ENCODE assay signal across 26 mouse cellular contexts in the genomic region with DNA sequence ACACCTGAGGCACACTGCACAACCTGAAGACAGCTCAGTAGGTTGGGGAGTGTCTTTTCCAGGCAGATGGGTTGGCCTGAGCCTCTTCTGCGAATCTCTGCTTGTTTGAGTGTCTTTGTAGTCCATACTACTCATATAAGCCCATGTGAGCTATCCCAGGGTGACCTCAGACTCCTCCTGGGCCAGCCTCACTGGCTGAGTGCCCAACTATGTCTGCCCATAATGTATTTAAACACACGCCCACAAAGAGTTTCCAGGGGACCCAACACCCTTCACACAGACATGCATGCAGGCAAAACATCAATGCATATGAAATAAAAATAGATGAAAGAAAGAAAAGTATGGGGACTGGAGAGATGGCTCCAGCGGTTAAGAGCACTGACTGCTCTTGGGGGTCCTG. TPM values are rescaled to one million over a fixed set of nuclear protein-coding genes. Genes with fewer than 3 reads are reported as not detected.
A peak's percentile ranks its signal among the peaks of the same experiment; 100 is the strongest.
DNase-seq lines count a peak whose midpoint lies in the region; ATAC-seq and TF ChIP-seq lines count a peak whose summit lies in the region.
"Had no signal": no experiment of that assay in that cellular context is flagged by ENCODE, and none has a peak within 500 bp of the region (broad histone marks: within the 10 kb centered on the region; RNA-seq: fewer than 3 reads in every experiment).

No protein-coding gene starts in this region.

- no peak overlapping the region for H3K4me3 ChIP-seq in heart, postnatal 0 days (ENCODE audit: low read depth, low read length)
- no peak overlapping the region for H3K4me3 ChIP-seq in heart, embryonic 10.5 days
- H3K4me3 ChIP-seq in lung, embryonic 14.5 days (ENCODE audit: low read depth, low read length), result no peak overlapping the region
- no peak overlapping the region for H3K4me3 ChIP-seq in layer of hippocampus, adult 2 months
- H3K4me3 ChIP-seq: embryonic facial prominence, embryonic 12.5 days; forebrain, embryonic 12.5 days; heart, embryonic 12.5 days; hindbrain, embryonic 10.5 days had no signal

- H3K27ac ChIP-seq in heart, postnatal 0 days (ENCODE audit: low read depth), result peak overlapping the region; percentile 20; the same call in 1 of the 2 replicates
- H3K27ac ChIP-seq in heart, embryonic 10.5 days, result no peak overlapping the region
- H3K27ac ChIP-seq in lung, embryonic 14.5 days (ENCODE audit: low read depth), result no peak overlapping the region
- no peak overlapping the region for H3K27ac ChIP-seq in layer of hippocampus, adult 2 months
- H3K27ac ChIP-seq: embryonic facial prominence, embryonic 12.5 days; forebrain, embryonic 12.5 days; hindbrain, embryonic 10.5 days; hindbrain, embryonic 14.5 days had no signal

- TF ChIP-seq CTCF in heart, postnatal 0 days (IDR thresholded peaks at IDR 0.05; ENCODE audit: low read depth), result no peak
- TF ChIP-seq CTCF in lung, embryonic 14.5 days (IDR thresholded peaks at IDR 0.05; ENCODE audit: low read depth), result no peak
- TF ChIP-seq CTCF in layer of hippocampus, adult 2 months (conservative IDR thresholded peaks at IDR 0.05), result no peak

- 34% methylated on average over 3 of the region's 3 CpGs for WGBS in heart, postnatal 0 days
- WGBS in heart, embryonic 10.5 days, result 83% methylated on average over 3 of the region's 3 CpGs
- WGBS in lung, embryonic 14.5 days, result 58% methylated on average over 3 of the region's 3 CpGs

- H3K4me2 ChIP-seq in heart, postnatal 0 days (ENCODE audit: low read depth, low read length), result no peak overlapping the region
- H3K4me2 ChIP-seq in lung, embryonic 14.5 days, result no peak overlapping the region
- H3K4me2 ChIP-seq: embryonic facial prominence, embryonic 12.5 days; forebrain, embryonic 12.5 days; heart, embryonic 12.5 days; hindbrain, embryonic 14.5 days had no signal

- no peaks in the 10 kb centered on the region for H3K27me3 ChIP-seq in heart, postnatal 0 days (ENCODE audit: control insufficient read depth, insufficient read depth, low read length)
- H3K27me3 ChIP-seq in heart, embryonic 10.5 days (ENCODE audit: insufficient read depth, poor library complexity, severe bottlenecking), result no peaks in the 10 kb centered on the region
- H3K27me3 ChIP-seq in lung, embryonic 14.5 days (ENCODE audit: insufficient read depth, low read length), result no peaks in the 10 kb centered on the region
- H3K27me3 ChIP-seq: embryonic facial prominence, embryonic 12.5 days; forebrain, embryonic 12.5 days; heart, embryonic 12.5 days; Patski had no signal

- peak; percentile 37 for DNase-seq in heart, postnatal 0 days (ENCODE audit: low spot score)
- no peak for DNase-seq in heart, embryonic 10.5 days (ENCODE audit: low spot score)
- peak; percentile 65 for DNase-seq in lung, embryonic 14.5 days
- DNase-seq in lung, adult 18-20 months, result no peak
- peak; percentile 56 for DNase-seq in MN1 (ENCODE audit: low spot score)
- DNase-seq in layer of hippocampus, adult 2 months (ENCODE audit: low spot score in 2 of 2), result no peak
- no peak for DNase-seq in layer of hippocampus, postnatal 14 days (ENCODE audit: low spot score in 2 of 2)
- DNase-seq: adrenal gland, postnatal 25 days; B cell, adult 2 months; cerebellum, adult 8-10 months; cerebellum, postnatal 14 days; embryo, embryonic 11 days; gastrocnemius, postnatal 10 days; heart, adult 18-20 months; heart, postnatal 10 days had no signal

- no peak overlapping the region for H3K9ac ChIP-seq in heart, postnatal 0 days (replicated peaks; ENCODE audit: low read depth, low read length)
- no peak overlapping the region for H3K9ac ChIP-seq in lung, embryonic 14.5 days
- H3K9ac ChIP-seq: embryonic facial prominence, embryonic 12.5 days; forebrain, embryonic 12.5 days; heart, embryonic 12.5 days; hindbrain, embryonic 14.5 days had no signal

- TF ChIP-seq EP300 in heart, postnatal 0 days (IDR thresholded peaks at IDR 0.05; ENCODE audit: low read depth), result no peak

- no peak for ATAC-seq in heart, postnatal 0 days (ENCODE audit: insufficient read depth, low read depth)
- ATAC-seq in lung, embryonic 14.5 days (ENCODE audit: insufficient read depth), result no peak
- ATAC-seq: activated CD4-positive, CD25-positive, alpha-beta regulatory T cell, adult 4 months; CD4-positive, CD25-positive, alpha-beta regulatory T cell, adult 4 months; forebrain, embryonic 16.5 days; intestine, postnatal 0 days; Patski had no signal

- H3K36me3 ChIP-seq in heart, postnatal 0 days (replicated peaks; ENCODE audit: control insufficient read depth, insufficient read depth, low read length), result 0 out of 2 replicates have a peak, but pooled peaks cover 4% of the 10 kb centered on the region
- peaks cover 16% of the 10 kb centered on the region for H3K36me3 ChIP-seq in heart, embryonic 10.5 days
- peaks cover 4% of the 10 kb centered on the region; the same call in 1 of the 2 replicates for H3K36me3 ChIP-seq in lung, embryonic 14.5 days (ENCODE audit: insufficient read depth)

- H3K9me3 ChIP-seq in heart, postnatal 0 days (replicated peaks; ENCODE audit: control insufficient read depth, low read length), result no peaks in the 10 kb centered on the region
- no peaks in the 10 kb centered on the region for H3K9me3 ChIP-seq in heart, embryonic 10.5 days
- H3K9me3 ChIP-seq in lung, embryonic 14.5 days (ENCODE audit: low read depth, low read length), result no peaks in the 10 kb centered on the region
- H3K9me3 ChIP-seq: embryonic facial prominence, embryonic 12.5 days; forebrain, embryonic 12.5 days; G1E; heart, embryonic 12.5 days; hindbrain, embryonic 10.5 days had no signal

- H3K4me1 ChIP-seq in heart, postnatal 0 days (ENCODE audit: control insufficient read depth, insufficient read depth), result peaks cover 23% of the 10 kb centered on the region
- H3K4me1 ChIP-seq in heart, embryonic 10.5 days, result peaks cover 13% of the 10 kb centered on the region
- 0 out of 2 replicates have a peak, but pooled peaks cover 3% of the 10 kb centered on the region for H3K4me1 ChIP-seq in lung, embryonic 14.5 days (ENCODE audit: insufficient read depth)

RNA-seq across cellular contexts. Expression of a gene that starts 26.1 kb away (rescaled TPM):
- total RNA-seq in heart, postnatal 0 days (2014; rRNA removed; ENCODE audit: low replicate concordance), result 41.9 and 59.4 TPM in 2 replicates
- polyA plus RNA-seq in heart, postnatal 0 days (2015; fragmentation: Nextera tagmentation; extraction: Ambion mirVana), result 29.0 and 29.9 TPM in 2 replicates
- polyA plus RNA-seq in heart, embryonic 10.5 days (2016; fragmentation: Nextera tagmentation; extraction: Ambion mirVana), result 32.5 and 38.6 TPM in 2 replicates
- polyA plus RNA-seq in lung, embryonic 14.5 days (2014; fragmentation: Nextera tagmentation; extraction: Ambion mirVana), result 26.5 and 27.6 TPM in 2 replicates
- 10 to 100 TPM; 12.7 to 12.8 TPM for total RNA-seq in layer of hippocampus, adult 2 months (2021)
- 10 to 100 TPM; 13.4 to 14.6 TPM for total RNA-seq in layer of hippocampus, postnatal 14 days (2021)

RNA-seq across cellular contexts. Expression of a gene that starts 40.3 kb away (rescaled TPM):
- total RNA-seq in heart, postnatal 0 days (2014; rRNA removed; ENCODE audit: low replicate concordance), result not detected in 2 replicates
- 0.14 and 0.33 TPM in 2 replicates for polyA plus RNA-seq in heart, postnatal 0 days (2015; fragmentation: Nextera tagmentation; extraction: Ambion mirVana)
- 0.86 and 1.1 TPM in 2 replicates for polyA plus RNA-seq in heart, embryonic 10.5 days (2016; fragmentation: Nextera tagmentation; extraction: Ambion mirVana)
- polyA plus RNA-seq in lung, embryonic 14.5 days (2014; fragmentation: Nextera tagmentation; extraction: Ambion mirVana), result 1.8 and 2.3 TPM in 2 replicates
- total RNA-seq in layer of hippocampus, adult 2 months (2021), result 10 to 100 TPM; 20.1 to 21.0 TPM
- 10 to 100 TPM; 14.2 to 18.4 TPM for total RNA-seq in layer of hippocampus, postnatal 14 days (2021)

RNA-seq across cellular contexts. Expression of a gene that starts 57.6 kb away (rescaled TPM):
- total RNA-seq in heart, postnatal 0 days (2014; rRNA removed; ENCODE audit: low replicate concordance), result 83.9 and 93.1 TPM in 2 replicates
- polyA plus RNA-seq in heart, postnatal 0 days (2015; fragmentation: Nextera tagmentation; extraction: Ambion mirVana), result 45.8 and 50.1 TPM in 2 replicates
- 37.9 and 41.9 TPM in 2 replicates for polyA plus RNA-seq in heart, embryonic 10.5 days (2016; fragmentation: Nextera tagmentation; extraction: Ambion mirVana)
- polyA plus RNA-seq in lung, embryonic 14.5 days (2014; fragmentation: Nextera tagmentation; extraction: Ambion mirVana), result 27.3 and 29.9 TPM in 2 replicates
- total RNA-seq in layer of hippocampus, adult 2 months (2021), result 10 to 100 TPM in 1 of 2 experiments, 1 to 10 TPM in 1; 9.5 to 10.4 TPM
- 10 to 100 TPM; 11.1 to 11.5 TPM for total RNA-seq in layer of hippocampus, postnatal 14 days (2021)

Comparison
In these comparisons a context has a peak if more than half of its experiments do, and no peak if none do; other contexts are left out.
1. DNase-seq: peak in heart, postnatal 0 days (single experiment), lung, embryonic 14.5 days (single experiment) and MN1 (single experiment); none in heart, embryonic 10.5 days (single experiment), lung, adult 18-20 months (0 of 2), layer of hippocampus, adult 2 months (0 of 2) and layer of hippocampus, postnatal 14 days (0 of 2).
2. RNA of a gene that starts 40.3 kb away (total RNA-seq): 20.1 to 21.0 TPM in layer of hippocampus, adult 2 months and 14.2 to 18.4 TPM in layer of hippocampus, postnatal 14 days; not detected in heart, postnatal 0 days; every median in the first group is over 10 times any median in the second.